Mouse (Mus musculus) CH12.LX (cell line): ENCODE results near the gene Cmtm7. TPM values are rescaled to one million over a fixed set of nuclear protein-coding genes. Genes with fewer than 3 reads are reported as not detected.
A peak's percentile ranks its signal among the peaks of the same experiment; 100 is the strongest.

Source experiments
- DNase-seq: peaks from one replicate; pipeline ENCODE4 v3.0.0-alpha.2; 2013; ENCODE audit errors: extremely low read depth
- H3K27ac ChIP-seq: 2 replicates; pipeline ENCODE4 v1.5.1; 2012; ENCODE audit warnings: low read depth, mild to moderate bottlenecking, control low read depth, moderate library complexity; ENCODE audit not compliant: insufficient read depth
- H3K27me3 ChIP-seq: replicated peaks from 2 replicates; pipeline ENCODE3; 2012; ENCODE audit warnings: inconsistent platforms
- H3K36me3 ChIP-seq, 2 experiments: replicated peaks in 1 of 2; 2 replicates each; pipeline versions ENCODE3 to v1.6.1; 2012; ENCODE audit warnings: inconsistent platforms in 1 of 2, low read length in 1 of 2, mild to moderate bottlenecking in 1 of 2, mixed read lengths in 1 of 2, moderate library complexity in 1 of 2; ENCODE audit not compliant: control insufficient read depth in 1 of 2, insufficient read depth in 1 of 2
- H3K4me1 ChIP-seq, 2 experiments: 2 replicates each; pipeline ENCODE4 v1.6.1; 2012; ENCODE audit warnings: inconsistent platforms in 1 of 2, moderate library complexity in 1 of 2; ENCODE audit not compliant: insufficient read depth in 2 of 2, control insufficient read depth in 1 of 2
- H3K4me2 ChIP-seq: 2 replicates; pipeline ENCODE4 v1.6.1; 2012; ENCODE audit warnings: low read depth, mild to moderate bottlenecking, control low read depth; ENCODE audit not compliant: poor library complexity, insufficient read depth, severe bottlenecking
- H3K4me3 ChIP-seq, 3 experiments: fragments of 150-350 bp in 1 of 3; sonication (generic) in 1 of 3; replicated peaks in 1 of 3; 2 replicates each; pipeline versions ENCODE3 to v1.5.1; 2011 to 2012; ENCODE audit warnings: low read depth in 2 of 3, low read length in 2 of 3, mild to moderate bottlenecking in 2 of 3, moderate library complexity in 2 of 3, control low read depth in 1 of 3, improper control_type of control experiment in 1 of 3, inconsistent platforms in 1 of 3, mixed read lengths in 1 of 3; ENCODE audit not compliant: poor library complexity in 1 of 3
- H3K79me2 ChIP-seq: replicated peaks from 2 replicates; pipeline ENCODE4 v1.6.1; 2012; ENCODE audit warnings: mild to moderate bottlenecking, moderate library complexity; ENCODE audit not compliant: control insufficient read depth, poor library complexity, insufficient read depth, severe bottlenecking; ENCODE audit errors: extremely low read depth
- H3K9ac ChIP-seq: 2 replicates; pipeline ENCODE4 v1.6.1; 2012; ENCODE audit warnings: low read depth, mild to moderate bottlenecking, control low read depth, moderate library complexity; ENCODE audit not compliant: insufficient read depth
- H3K9me3 ChIP-seq: replicated peaks from 2 replicates; pipeline ENCODE3; 2012; ENCODE audit warnings: low read length, inconsistent platforms, mixed read lengths
- CHD1 ChIP-seq: IDR thresholded peaks from 2 replicates; pipeline ENCODE4 v1.6.1; 2012; ENCODE audit warnings: low read depth, low read length, improper control_type of control experiment, inconsistent platforms
- CTCF ChIP-seq, 2 experiments: IDR thresholded peaks in 1 of 2; conservative IDR thresholded peaks in 1 of 2; 2 replicates each; pipeline ENCODE4 v1.5.1; 2011 to 2012; ENCODE audit warnings: low read depth in 2 of 2, low read length in 2 of 2, improper control_type of control experiment in 1 of 2, inconsistent platforms in 1 of 2, mild to moderate bottlenecking in 1 of 2, moderate library complexity in 1 of 2
- E2F4 ChIP-seq: IDR thresholded peaks from 2 replicates; pipeline ENCODE4 v1.6.1; 2011; ENCODE audit warnings: low read depth, low read length, improper control_type of control experiment; ENCODE audit not compliant: insufficient replicate concordance
- EP300 ChIP-seq: IDR thresholded peaks from 2 replicates; pipeline ENCODE4 v1.6.1; 2011; ENCODE audit warnings: low read length, improper control_type of control experiment
- ETS1 ChIP-seq: conservative IDR thresholded peaks from 2 replicates; pipeline ENCODE4 v1.6.1; 2012; ENCODE audit warnings: low read depth, mild to moderate bottlenecking, inconsistent platforms, low read length, improper control_type of control experiment, moderate library complexity
- GABPA ChIP-seq: IDR thresholded peaks from 2 replicates; pipeline ENCODE4 v1.6.1; 2012; ENCODE audit warnings: low read depth, low read length, improper control_type of control experiment, inconsistent platforms; ENCODE audit not compliant: insufficient replicate concordance
- IRF4 ChIP-seq: IDR thresholded peaks from 2 replicates; pipeline ENCODE4 v1.6.1; 2014; ENCODE audit warnings: low read depth, mild to moderate bottlenecking, inconsistent platforms, low read length, improper control_type of control experiment
- JUN ChIP-seq: IDR thresholded peaks from 2 replicates; pipeline ENCODE4 v1.6.1; 2011; ENCODE audit warnings: low read depth, mild to moderate bottlenecking, low read length, improper control_type of control experiment, moderate library complexity; ENCODE audit not compliant: insufficient read depth
- MAFK ChIP-seq: IDR thresholded peaks from 2 replicates; pipeline ENCODE4 v1.6.1; 2011; ENCODE audit warnings: low read length, improper control_type of control experiment; ENCODE audit not compliant: insufficient replicate concordance
- MXI1 ChIP-seq: IDR thresholded peaks from 2 replicates; pipeline ENCODE4 v1.6.1; 2011; ENCODE audit warnings: mild to moderate bottlenecking, low read depth, low read length, improper control_type of control experiment
- MYC ChIP-seq: IDR thresholded peaks from 2 replicates; pipeline ENCODE4 v1.6.1; 2011; ENCODE audit warnings: low read depth, mild to moderate bottlenecking, improper control_type of control experiment, low read length
- NELFE ChIP-seq: IDR thresholded peaks from 2 replicates; pipeline ENCODE4 v1.6.1; 2011; ENCODE audit warnings: low read depth, low read length, improper control_type of control experiment
- NRF1 ChIP-seq: IDR thresholded peaks from 2 replicates; pipeline ENCODE4 v1.6.1; 2014; ENCODE audit warnings: low read depth, mild to moderate bottlenecking, inconsistent platforms, low read length, improper control_type of control experiment, moderate library complexity
- PAX5 ChIP-seq: IDR thresholded peaks from 2 replicates; pipeline ENCODE4 v1.6.1; 2012; ENCODE audit warnings: low read length, inconsistent platforms, mixed read lengths
- POLR2A ChIP-seq: IDR thresholded peaks from 2 replicates; pipeline ENCODE4 v1.6.1; 2011; ENCODE audit warnings: low read depth, mild to moderate bottlenecking, improper control_type of control experiment, low read length
- RCOR1 ChIP-seq: conservative IDR thresholded peaks from 2 replicates; pipeline ENCODE4 v1.6.1; 2012; ENCODE audit warnings: low read depth, mild to moderate bottlenecking, inconsistent platforms, low read length, improper control_type of control experiment
- SIN3A ChIP-seq: IDR thresholded peaks from 2 replicates; pipeline ENCODE4 v1.6.1; 2012; ENCODE audit warnings: low read length, improper control_type of control experiment, inconsistent platforms
- SMC3 ChIP-seq: IDR thresholded peaks from 2 replicates; pipeline ENCODE4 v1.6.1; 2011; ENCODE audit warnings: low read depth, low read length, improper control_type of control experiment
- TBP ChIP-seq: conservative IDR thresholded peaks from 2 replicates; pipeline ENCODE4 v1.6.1; 2011; ENCODE audit warnings: low read depth, low read length, improper control_type of control experiment
- UBTF ChIP-seq: IDR thresholded peaks from 2 replicates; pipeline ENCODE4 v1.6.1; 2012; ENCODE audit warnings: low read depth, mild to moderate bottlenecking, inconsistent platforms, low read length, improper control_type of control experiment, moderate library complexity
- USF1 ChIP-seq: IDR thresholded peaks from 2 replicates; pipeline ENCODE4 v1.6.1; 2014; ENCODE audit warnings: low read depth, mild to moderate bottlenecking, inconsistent platforms, low read length, improper control_type of control experiment
- ZC3H11A ChIP-seq: IDR thresholded peaks from 2 replicates; pipeline ENCODE4 v1.6.1; 2012; ENCODE audit warnings: low read depth, mild to moderate bottlenecking, inconsistent platforms, low read length, improper control_type of control experiment
- ZNF384 ChIP-seq: IDR thresholded peaks from 2 replicates; pipeline ENCODE4 v1.6.1; 2012; ENCODE audit warnings: low read depth, low read length, improper control_type of control experiment, inconsistent platforms
- dilution Hi-C: fragments of 300-500 bp; cut with MboI; formaldehyde crosslinking; loops from 2 replicates; pipeline ENCODE4 v1.14.3; 2020; ENCODE audit warnings: low sequenced_read_pairs; ENCODE audit not compliant: extremely low pct_unique_long_range_greater_than_20kb, extremely low pct_ligation_motif_present
- in situ Hi-C: fragments of 300-500 bp; cut with MboI; formaldehyde crosslinking; loops from 3 replicates; pipeline ENCODE4 v1.14.3; 2019; ENCODE audit warnings: low sequenced_read_pairs, low pct_ligation_motif_present, low pct_unique_long_range_greater_than_20kb, mixed read lengths
- polyA plus RNA-seq: library from polyadenylated mRNA; unstranded; fragments of >175 nt; gene quantifications from 2 replicates; pipeline ENCODE4 v1.2.1, GENCODE M21; 2012; ENCODE audit warnings: low read depth; ENCODE audit not compliant: insufficient read length
- total RNA-seq, 2 experiments: library from RNA; depleted of rRNA; stranded (reverse); fragments of 300-350 nt in 1 of 2; fragments of >200 nt in 1 of 2; gene quantifications; 2 replicates each; pipeline ENCODE4 v1.2.3; 2012 to 2014

The Cmtm7 gene
- total and polyA plus RNA-seq, 3 experiments = 45.5 to 80.8 (median 46.0) TPM

- Histone ChIP-seq H3K79me2 (no peaks in the 10 kb centered on the region), H3K27me3 (no peaks in the 10 kb centered on the region), H3K9ac (no peak overlapping the region), H3K4me2 (no peak overlapping the region), H3K27ac (no peak overlapping the region), H3K9me3 (no peaks in the 10 kb centered on the region), H3K36me3 (no peaks in the 10 kb centered on the region), H3K4me3 (no peak overlapping the region), H3K4me1 (peaks cover 3 to 50% of the 10 kb centered on the region in 2 experiments; a peak in 3 of 4 replicates)
- dilution Hi-C loops = no loop called here
- in situ Hi-C loops = loop anchor here (10.0 kb wide), 1 partner anchor 68 kb away; no protein-coding TSS in a partner anchor
- DNase-seq = peak; percentile 32
- no peak for TF ChIP-seq UBTF
- no peak for TF ChIP-seq MAFK
- TF ChIP-seq CTCF (conservative IDR thresholded peaks at IDR 0.05 in 1 of 2, IDR thresholded peaks at IDR 0.05 in 1 of 2; ENCODE audit: low read depth in 2 of 2, low read length in 2 of 2) = no peak
- no peak for TF ChIP-seq RCOR1
- TF ChIP-seq MYC = no peak
- TF ChIP-seq SIN3A = no peak
- no peak for TF ChIP-seq ZC3H11A
- no peak for TF ChIP-seq PAX5
- TF ChIP-seq NELFE = no peak
- no peak for TF ChIP-seq CHD1
- TF ChIP-seq JUN = no peak
- TF ChIP-seq MXI1 = no peak
- TF ChIP-seq USF1 = no peak
- TF ChIP-seq GABPA = no peak
- no peak for TF ChIP-seq EP300
- no peak for TF ChIP-seq IRF4
- TF ChIP-seq ZNF384 = no peak
- no peak for TF ChIP-seq ETS1
- no peak for TF ChIP-seq E2F4
- TF ChIP-seq POLR2A = no peak
These were observed 35.4 kb upstream of the Cmtm7 start for GRCm38 (mm10) chr9:114817012-114817411.

GRCm38 (mm10) chr9:114816121-114816520 is 34.5 kb upstream of the Cmtm7 start:
- no peaks in the 10 kb centered on the region for H3K79me2 ChIP-seq
- no peak overlapping the region for H3K9ac ChIP-seq
- no peak overlapping the region for H3K27ac ChIP-seq
- peaks cover 6 to 59% of the 10 kb centered on the region in 2 experiments for H3K4me1 ChIP-seq
- no peak overlapping the region for H3K4me3 ChIP-seq
- no peaks in the 10 kb centered on the region for H3K9me3 ChIP-seq
- H3K4me2 ChIP-seq = no peak overlapping the region
- dilution Hi-C loops = no loop called here
- TF ChIP-seq NRF1 (no peak), TBP (no peak), RCOR1 (no peak), CHD1 (no peak), SMC3 (no peak), ZC3H11A (no peak), MAFK (no peak)
- in situ Hi-C loops = loop anchor here (10.0 kb wide), 1 partner anchor 69 kb away; no protein-coding TSS in a partner anchor
- no peaks in the 10 kb centered on the region for H3K27me3 ChIP-seq
- DNase-seq = no peak
- no peaks in the 10 kb centered on the region for H3K36me3 ChIP-seq
